Mouse (Mus musculus): Measurements from ENCODE around the gene Gm20917.
"Not testable (repeated sequence)": the region's sequence is repeated elsewhere in the genome, so short reads cannot be mapped to it uniquely, and the experiment has no call there.

Gm20917 gene

GRCm38 (mm10) chrY:79151022-79151421 is at the start of gene Gm20917:
Gm20917 (minus strand) TSS chrY:79151122.
- not testable (repeated sequence) for DNase-seq

All from cerebellum, postnatal 10 days (tissue).